Mouse (Mus musculus) lung, postnatal 10 days (tissue): ENCODE data around the gene Galr2.
A peak's percentile ranks its signal among the peaks of the same experiment; 100 is the strongest.

Experiments
- DNase-seq: peaks from one replicate; pipeline ENCODE4 v3.0.0; 2021

Galr2 gene

GRCm38 (mm10) chr11:116307762-116308531, 27.2 kb downstream of the Galr2 start:
- DNase-seq: no peak

DNA sequence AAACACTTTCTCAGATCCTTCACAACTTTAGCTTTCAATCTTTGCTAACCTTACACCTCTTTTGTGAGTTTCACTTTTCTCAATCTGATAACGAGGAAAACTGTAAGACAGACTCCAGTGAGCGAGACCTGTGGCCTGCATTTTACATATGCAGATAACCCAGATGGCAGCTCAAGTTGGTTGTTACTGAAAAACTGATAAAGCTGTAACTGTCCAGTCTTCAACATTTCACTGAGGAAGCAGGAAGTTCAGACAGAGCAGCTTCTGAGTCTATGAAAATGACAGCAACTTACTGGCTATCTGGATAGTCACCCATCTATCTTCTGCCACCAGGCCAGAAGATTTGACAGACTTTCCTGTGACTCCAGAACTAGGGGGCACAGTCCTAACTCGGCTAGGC, 28.9 kb downstream of the Galr2 start:
- no peak for DNase-seq

DNA sequence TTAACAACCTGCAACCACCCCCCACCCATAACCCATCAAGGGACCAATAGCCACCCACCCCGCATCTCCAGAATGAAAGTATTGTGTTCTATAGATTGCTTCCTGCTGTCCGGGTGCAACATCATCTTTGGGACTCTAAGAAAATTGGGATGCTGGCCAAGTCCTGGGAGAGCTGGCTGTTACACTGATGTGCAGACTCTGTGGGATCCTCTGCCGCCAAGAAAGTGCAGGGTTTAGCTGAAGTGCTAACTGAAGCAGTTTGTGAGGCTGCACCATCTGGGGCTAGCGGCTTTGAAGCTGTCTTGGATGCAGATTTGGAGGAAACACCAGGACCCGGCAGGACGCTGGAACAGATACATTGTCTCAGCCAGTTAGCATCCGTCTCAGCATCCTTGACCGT, 30.4 kb downstream of the Galr2 start:
- peak; percentile 70 for DNase-seq

GRCm38 (mm10) chr11:116312359-116312758, 31.6 kb downstream of the Galr2 start:
- peak; percentile 61 for DNase-seq

GRCm38 (mm10) chr11:116318719-116319659, 38.2 kb downstream of the Galr2 start:
- DNase-seq: peak; percentile 92

DNA sequence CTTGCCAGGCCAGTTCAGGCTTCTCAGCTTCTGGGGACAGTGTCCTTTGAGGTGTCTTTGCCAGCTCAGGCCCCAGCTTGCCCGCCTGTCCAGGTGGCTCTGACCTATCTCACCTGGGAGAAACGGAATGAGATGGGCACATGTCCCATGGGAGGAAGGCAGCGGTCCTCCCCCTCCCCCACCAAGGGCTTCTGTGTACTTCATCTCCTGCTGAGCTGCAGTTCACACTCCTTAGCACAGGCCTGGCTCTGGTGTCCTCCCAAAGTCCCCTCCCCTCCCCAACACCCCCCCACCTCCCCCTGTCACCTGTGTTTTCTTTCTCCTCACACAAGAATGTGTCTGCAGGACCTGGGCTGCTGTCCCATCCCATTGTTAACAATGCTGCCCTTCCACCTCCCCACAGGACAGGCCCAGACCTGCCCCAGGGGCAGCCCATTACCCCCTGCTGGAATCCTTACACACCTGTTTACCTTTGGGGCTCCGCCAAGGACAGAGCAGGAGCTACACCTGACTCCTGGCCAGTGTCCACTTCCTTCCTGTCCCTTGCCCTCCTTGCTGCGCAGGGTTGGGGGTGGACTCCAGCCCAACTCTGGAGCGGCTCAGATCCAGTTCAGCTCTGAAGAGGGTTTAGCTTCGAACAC, 46.3 kb downstream of the Galr2 start:
- DNase-seq: no peak

DNA sequence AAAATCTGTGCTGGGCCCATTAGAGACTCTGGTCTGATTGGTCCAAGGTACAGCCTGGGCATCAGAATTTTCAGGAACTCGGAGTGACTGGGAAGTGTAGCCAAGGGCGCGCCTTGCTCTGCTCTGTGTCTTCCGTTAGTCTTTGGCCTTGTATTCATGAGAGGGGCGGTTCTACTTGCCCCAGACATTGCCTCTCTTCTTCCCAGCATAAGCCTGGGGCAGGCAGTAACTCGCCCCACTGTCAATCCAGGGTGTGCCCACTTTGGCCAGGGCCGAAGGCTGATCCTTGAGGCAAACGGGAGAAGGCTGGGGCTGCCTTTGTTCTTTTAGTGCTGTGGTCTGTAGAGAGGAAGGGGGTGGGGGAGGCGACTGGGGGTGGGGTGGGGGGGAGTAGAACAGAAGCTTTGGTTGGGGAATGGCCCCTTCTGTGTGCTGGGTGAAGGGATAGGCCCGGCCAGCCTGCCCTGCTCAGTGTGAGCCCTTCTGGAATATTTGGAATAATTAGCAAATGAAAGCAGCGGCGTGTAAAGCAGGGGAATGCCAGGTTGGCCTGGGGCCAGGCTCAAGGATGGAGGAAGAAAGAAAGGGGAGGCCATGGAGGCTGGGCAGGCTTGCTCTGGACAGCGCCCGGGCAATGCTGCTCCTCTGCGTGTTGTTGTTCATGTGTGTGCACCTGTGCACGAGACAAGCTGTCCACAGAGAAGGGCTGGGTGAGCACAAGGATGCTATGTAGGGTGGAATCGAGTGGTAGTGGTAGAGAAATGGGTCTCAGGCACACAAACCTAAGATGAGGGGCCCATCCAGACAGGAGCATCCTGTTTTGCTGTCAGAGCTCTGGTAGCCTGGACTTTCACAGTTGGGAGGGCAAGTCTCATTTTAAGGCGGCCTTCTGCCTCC, 48.8 kb downstream of the Galr2 start:
- peak; percentile 58 for DNase-seq

GRCm38 (mm10) chr11:116330211-116330518, 49.4 kb downstream of the Galr2 start:
- DNase-seq: no peak

DNA sequence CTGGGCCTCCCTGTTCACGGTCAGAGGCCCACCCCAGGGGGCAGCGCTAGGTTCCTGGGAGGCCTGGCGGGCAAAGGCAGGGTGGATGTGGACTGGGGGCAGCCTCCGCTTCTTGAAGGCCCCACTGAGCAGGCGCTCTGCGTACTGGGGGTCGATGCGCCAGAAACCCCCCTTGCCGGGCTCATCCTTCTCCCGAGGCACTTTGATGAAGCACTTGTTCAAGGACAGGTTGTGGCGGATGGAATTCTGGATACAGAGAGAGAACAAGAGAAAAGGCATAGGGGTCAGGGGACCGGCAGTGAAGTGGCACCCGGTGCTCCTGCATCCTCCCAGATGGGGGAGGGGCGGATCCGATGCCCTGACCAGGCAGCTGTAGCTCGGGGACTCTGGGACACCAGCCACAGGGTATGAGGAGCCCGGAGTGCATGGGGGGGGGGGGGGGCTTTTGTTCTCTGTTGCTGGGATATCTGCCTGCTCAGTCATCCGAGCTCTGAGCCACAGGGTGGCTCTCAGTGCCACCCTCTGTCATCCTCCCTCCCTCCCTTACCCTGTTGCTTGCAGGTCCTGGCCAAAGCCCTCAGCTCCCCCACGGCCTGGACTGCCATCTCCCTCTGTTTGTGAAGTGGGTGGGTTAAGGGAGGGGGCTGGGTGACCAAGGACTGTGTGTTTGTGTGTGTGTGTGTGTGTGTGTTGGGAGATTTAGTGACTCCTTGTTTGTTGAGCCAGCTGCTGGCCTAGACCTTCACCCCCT, 51.7 kb downstream of the Galr2 start:
- DNase-seq: no peak

DNA sequence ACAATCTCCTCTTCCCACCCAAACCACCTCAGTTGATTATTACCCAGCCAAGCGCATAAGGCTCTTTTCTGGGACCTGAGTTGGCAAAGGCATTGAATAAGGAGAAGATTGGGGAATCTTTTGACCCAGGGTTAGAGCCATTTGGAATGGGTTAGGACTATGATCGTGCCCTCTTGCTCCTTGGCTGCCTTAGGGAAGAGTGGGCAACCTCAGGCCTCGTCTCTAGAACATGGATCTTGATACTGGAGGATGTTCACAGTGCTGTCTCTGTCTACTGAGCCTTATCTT, 52.2 kb downstream of the Galr2 start:
- no peak for DNase-seq
